Mouse (Mus musculus) myocyte (in vitro differentiated cells): ENCODE results near the gene Agpat4. TPM values are rescaled to one million over a fixed set of nuclear protein-coding genes. Genes with fewer than 3 reads are reported as not detected.
A peak's percentile ranks its signal among the peaks of the same experiment; 100 is the strongest.

Experiments
- H3K27me3 ChIP-seq: one replicate; pipeline ENCODE4 v1.6.1; 2011; ENCODE audit not compliant: control insufficient read depth, insufficient read depth, insufficient read length
- H3K36me3 ChIP-seq: one replicate; pipeline ENCODE4 v1.6.1; 2011; ENCODE audit not compliant: control insufficient read depth, insufficient read depth
- H3K4me2 ChIP-seq: one replicate; pipeline ENCODE4 v1.6.1; 2011; ENCODE audit warnings: low read depth, control low read depth
- H3K4me3 ChIP-seq: one replicate; pipeline ENCODE4 v1.5.1; 2011; ENCODE audit warnings: mild to moderate bottlenecking, control low read depth, moderate library complexity
- H3K79me2 ChIP-seq: one replicate; pipeline ENCODE4 v1.6.1; 2011; ENCODE audit not compliant: control insufficient read depth, insufficient read depth
- H3ac ChIP-seq: one replicate; pipeline ENCODE4 v1.6.1; 2011; ENCODE audit not compliant: control insufficient read depth, insufficient read length
- CEBPB ChIP-seq: IDR thresholded peaks from 2 replicates; pipeline ENCODE4 v1.6.1; 2011; ENCODE audit warnings: mild to moderate bottlenecking, moderate library complexity; ENCODE audit not compliant: poor library complexity, insufficient read depth, severe bottlenecking
- E2F4 ChIP-seq: IDR thresholded peaks from one replicate; pipeline ENCODE4 v1.6.1; 2011; ENCODE audit warnings: mild to moderate bottlenecking, control low read depth, moderate library complexity; ENCODE audit not compliant: insufficient read depth
- MAX ChIP-seq: IDR thresholded peaks from one replicate; pipeline ENCODE4 v1.6.1; 2011; ENCODE audit warnings: low read depth, mild to moderate bottlenecking, control low read depth
- MYOD1 ChIP-seq, 3 experiments: IDR thresholded peaks; one replicate each; pipeline ENCODE4 v1.6.1; 2011; ENCODE audit warnings: control low read depth in 2 of 3, low read depth in 2 of 3, mild to moderate bottlenecking in 2 of 3, moderate library complexity in 1 of 3; ENCODE audit not compliant: insufficient read length in 2 of 3, control insufficient read depth in 1 of 3
- MYOG ChIP-seq, 3 experiments: IDR thresholded peaks; one replicate each; pipeline ENCODE4 v1.6.1; 2011; ENCODE audit warnings: control low read depth in 2 of 3, low read depth in 2 of 3, mild to moderate bottlenecking in 2 of 3; ENCODE audit not compliant: insufficient read length in 2 of 3, control insufficient read depth in 1 of 3, insufficient read depth in 1 of 3
- POLR2A ChIP-seq: IDR thresholded peaks from one replicate; pipeline ENCODE4 v1.6.1; 2011; ENCODE audit warnings: low read depth, mild to moderate bottlenecking, control low read depth, moderate library complexity; ENCODE audit not compliant: insufficient read length
- POLR2AphosphoS2 ChIP-seq: IDR thresholded peaks from one replicate; pipeline ENCODE4 v1.6.1; 2011; ENCODE audit warnings: low read depth, control low read depth; ENCODE audit not compliant: insufficient read length
- REST ChIP-seq: IDR thresholded peaks from one replicate; pipeline ENCODE4 v1.6.1; 2011; ENCODE audit warnings: mild to moderate bottlenecking, control low read depth, moderate library complexity; ENCODE audit not compliant: insufficient read depth, insufficient read length
- SRF ChIP-seq: IDR thresholded peaks from one replicate; pipeline ENCODE4 v1.6.1; 2011; ENCODE audit warnings: low read depth; ENCODE audit not compliant: control insufficient read depth, insufficient read length
- TCF12 ChIP-seq: IDR thresholded peaks from one replicate; pipeline ENCODE4 v1.6.1; 2011; ENCODE audit warnings: mild to moderate bottlenecking, control low read depth; ENCODE audit not compliant: poor library complexity, insufficient read depth, severe bottlenecking
- TCF3 ChIP-seq: IDR thresholded peaks from one replicate; pipeline ENCODE4 v1.6.1; 2011; ENCODE audit warnings: low read depth, control low read depth; ENCODE audit not compliant: insufficient read length
- USF1 ChIP-seq: IDR thresholded peaks from one replicate; pipeline ENCODE4 v1.6.1; 2011; ENCODE audit warnings: low read depth, mild to moderate bottlenecking, control low read depth, moderate library complexity
- polyA plus RNA-seq: library from polyadenylated mRNA; unstranded; fragments of >200 nt; fragmentation: generic; extraction: Trizol; gene quantifications from one replicate; pipeline ENCODE4 v1.2.1, GENCODE M21; 2012; ENCODE audit warnings: missing spikeins

Gene Agpat4
- polyA plus RNA-seq, 1 experiment = 35.8 TPM

GRCm38 (mm10) chr17:12162824-12163223, 44.3 kb downstream of the Agpat4 start:
- Histone ChIP-seq H3K79me2 (peaks cover 12% of the 10 kb centered on the region), H3K4me3 (no peak overlapping the region), H3K27me3 (no peaks in the 10 kb centered on the region), H3K36me3 (no peaks in the 10 kb centered on the region), H3ac (no peak overlapping the region), H3K4me2 (peak overlapping the region; percentile 19)
- TF ChIP-seq SRF (no peak), TCF3 (no peak), REST (no peak), USF1 (no peak), POLR2AphosphoS2 (no peak), MYOG (IDR thresholded peaks at IDR 0.05; ENCODE audit: control insufficient read depth in 1 of 3, insufficient read depth in 1 of 3, insufficient read length in 2 of 3, low read depth in 2 of 3) (peak in 2 of 3 experiments; percentile 26 to 76), MYOD1 (IDR thresholded peaks at IDR 0.05; ENCODE audit: control insufficient read depth in 1 of 3, insufficient read length in 2 of 3, low read depth in 2 of 3) (peak in 2 of 3 experiments; percentile 48 to 66)

- Histone ChIP-seq H3K79me2 (peaks cover 12% of the 10 kb centered on the region), H3K27me3 (no peaks in the 10 kb centered on the region), H3K36me3 (no peaks in the 10 kb centered on the region), H3K4me2 (peak overlapping the region; percentile 19), H3K4me3 (no peak overlapping the region), H3ac (no peak overlapping the region)
- no peak for TF ChIP-seq TCF12
- no peak for TF ChIP-seq REST
- no peak for TF ChIP-seq CEBPB
- TF ChIP-seq MYOD1 (IDR thresholded peaks at IDR 0.05; ENCODE audit: control insufficient read depth in 1 of 3, insufficient read length in 2 of 3, low read depth in 2 of 3) = no peak
- TF ChIP-seq MAX = no peak
- TF ChIP-seq USF1 = no peak
- no peak for TF ChIP-seq POLR2A
- TF ChIP-seq TCF3 = no peak
- no peak for TF ChIP-seq SRF
- TF ChIP-seq E2F4 = no peak
- TF ChIP-seq MYOG (IDR thresholded peaks at IDR 0.05; ENCODE audit: control insufficient read depth in 1 of 3, insufficient read depth in 1 of 3, insufficient read length in 2 of 3, low read depth in 2 of 3) = no peak
- TF ChIP-seq POLR2AphosphoS2 = no peak
Observed at GRCm38 (mm10) chr17:12163403-12163802, 44.9 kb downstream of the Agpat4 start.

- H3K27me3 ChIP-seq = no peaks in the 10 kb centered on the region
- no peaks in the 10 kb centered on the region for H3K36me3 ChIP-seq
- no peak overlapping the region for H3ac ChIP-seq
- no peak overlapping the region for H3K4me3 ChIP-seq
- no peak overlapping the region for H3K4me2 ChIP-seq
- TF ChIP-seq TCF3 (no peak), MYOG (IDR thresholded peaks at IDR 0.05; ENCODE audit: control insufficient read depth in 1 of 3, insufficient read depth in 1 of 3, insufficient read length in 2 of 3, low read depth in 2 of 3) (no peak), TCF12 (no peak), POLR2AphosphoS2 (no peak), MAX (no peak), POLR2A (no peak), SRF (no peak), USF1 (no peak), CEBPB (no peak), E2F4 (no peak), MYOD1 (IDR thresholded peaks at IDR 0.05; ENCODE audit: control insufficient read depth in 1 of 3, insufficient read length in 2 of 3, low read depth in 2 of 3) (no peak), REST (no peak)
- H3K79me2 ChIP-seq = peaks cover 12% of the 10 kb centered on the region
Observed at GRCm38 (mm10) chr17:12163903-12164302, 45.4 kb downstream of the Agpat4 start.

GRCm38 (mm10) chr17:12164507-12164906, 46.0 kb downstream of the Agpat4 start:
- no peak overlapping the region for H3K4me2 ChIP-seq
- peaks cover 12% of the 10 kb centered on the region for H3K79me2 ChIP-seq
- no peak overlapping the region for H3K4me3 ChIP-seq
- no peak overlapping the region for H3ac ChIP-seq
- TF ChIP-seq SRF = no peak
- TF ChIP-seq MYOD1 (IDR thresholded peaks at IDR 0.05; ENCODE audit: control insufficient read depth in 1 of 3, insufficient read length in 2 of 3, low read depth in 2 of 3) = no peak
- no peak for TF ChIP-seq USF1
- no peak for TF ChIP-seq POLR2AphosphoS2
- no peak for TF ChIP-seq MYOG (IDR thresholded peaks at IDR 0.05; ENCODE audit: control insufficient read depth in 1 of 3, insufficient read depth in 1 of 3, insufficient read length in 2 of 3, low read depth in 2 of 3)
- no peak for TF ChIP-seq CEBPB
- no peak for TF ChIP-seq REST
- no peak for TF ChIP-seq MAX
- H3K27me3 ChIP-seq = no peaks in the 10 kb centered on the region
- H3K36me3 ChIP-seq = no peaks in the 10 kb centered on the region

GRCm38 (mm10) chr17:12165009-12165695, 46.6 kb downstream of the Agpat4 start:
- H3K36me3 ChIP-seq = no peaks in the 10 kb centered on the region
- H3K4me3 ChIP-seq = no peak overlapping the region
- no peak for TF ChIP-seq E2F4
- no peak for TF ChIP-seq USF1
- TF ChIP-seq POLR2AphosphoS2 = no peak
- TF ChIP-seq REST = no peak
- H3K4me2 ChIP-seq = no peak overlapping the region
- H3K27me3 ChIP-seq = no peaks in the 10 kb centered on the region
- peaks cover 12% of the 10 kb centered on the region for H3K79me2 ChIP-seq
- no peak overlapping the region for H3ac ChIP-seq
